Mouse (Mus musculus) macrophage (primary cell): ENCODE data around the gene 1190005I06Rik. TPM values are rescaled to one million over a fixed set of nuclear protein-coding genes. Genes with fewer than 3 reads are reported as not detected.

Experiments used
- H3K27ac ChIP-seq: fragments of 350-480 bp; formaldehyde crosslinking; 2 replicates; pipeline ENCODE4 v1.9.0; 2021
- H3K36me3 ChIP-seq: fragments of 350-480 bp; formaldehyde crosslinking; 2 replicates; pipeline ENCODE4 v1.9.0; 2021; ENCODE audit errors: inconsistent target
- H3K4me3 ChIP-seq: fragments of 350-480 bp; formaldehyde crosslinking; 2 replicates; pipeline ENCODE4 v1.9.0; 2021; ENCODE audit errors: inconsistent target
- H3K79me2 ChIP-seq: fragments of 350-480 bp; formaldehyde crosslinking; 2 replicates; pipeline ENCODE4 v1.9.0; 2021; ENCODE audit errors: inconsistent target
- WGBS: methylation state at CpG from one replicate; pipeline ENCODE4 v1.1.7; 2026; ENCODE audit warnings: inconsistent platforms; ENCODE audit not compliant: missing documents; 5-methylcytosine and 5-hydroxymethylcytosine counted together
- polyA plus RNA-seq: library from polyadenylated mRNA; stranded (reverse); fragments of 250-400 nt; gene quantifications from 3 replicates; pipeline ENCODE4 v1.2.4, GENCODE M21; 2018; ENCODE audit warnings: inconsistent platforms

The 1190005I06Rik gene
- polyA plus RNA-seq, 1 experiment from 2014 or later: 0.83 TPM

- WGBS: 36% methylated on average over 7 of the region's 7 CpGs
- Histone ChIP-seq H3K79me2 (no peaks in the 10 kb centered on the region), H3K36me3 (no peaks in the 10 kb centered on the region), H3K27ac (no peak overlapping the region), H3K4me3 (no peak overlapping the region)
These were observed 2.8 kb downstream of the 1190005I06Rik start for GRCm38 (mm10) chr8:120644663-120645062.

GRCm38 (mm10) chr8:120642031-120642662, 5.3 kb downstream of the 1190005I06Rik start:
- no peak overlapping the region for H3K27ac ChIP-seq
- 82% methylated on average over 10 of the region's 10 CpGs for WGBS
- no peaks in the 10 kb centered on the region for H3K79me2 ChIP-seq
- no peaks in the 10 kb centered on the region for H3K36me3 ChIP-seq
- H3K4me3 ChIP-seq: no peak overlapping the region

GRCm38 (mm10) chr8:120641245-120641644, 6.2 kb downstream of the 1190005I06Rik start:
- WGBS: 72% methylated on average over 8 of the region's 8 CpGs
- H3K79me2 ChIP-seq: no peaks in the 10 kb centered on the region
- no peak overlapping the region for H3K4me3 ChIP-seq
- no peak overlapping the region for H3K27ac ChIP-seq
- H3K36me3 ChIP-seq: no peaks in the 10 kb centered on the region

GRCm38 (mm10) chr8:120634329-120634839, 13.0 kb downstream of the 1190005I06Rik start:
- 2% methylated on average over 38 of the region's 42 CpGs for WGBS
- Histone ChIP-seq H3K27ac (no peak overlapping the region), H3K79me2 (no peaks in the 10 kb centered on the region), H3K36me3 (no peaks in the 10 kb centered on the region), H3K4me3 (peak overlapping the region; percentile 4; the same call in 1 of the 2 replicates)

- Histone ChIP-seq H3K4me3 (peak overlapping the region; percentile 13; the same call in 1 of the 2 replicates), H3K36me3 (no peaks in the 10 kb centered on the region), H3K27ac (no peak overlapping the region), H3K79me2 (no peaks in the 10 kb centered on the region)
- WGBS: 4% methylated on average over 43 of the region's 44 CpGs
These were observed 13.7 kb downstream of the 1190005I06Rik start for GRCm38 (mm10) chr8:120633665-120634271.

- Histone ChIP-seq H3K79me2 (no peaks in the 10 kb centered on the region), H3K27ac (no peak overlapping the region), H3K36me3 (no peaks in the 10 kb centered on the region), H3K4me3 (no peak overlapping the region)
- WGBS: 68% methylated on average over 17 of the region's 17 CpGs
These were observed 14.3 kb downstream of the 1190005I06Rik start for GRCm38 (mm10) chr8:120632969-120633664.

GRCm38 (mm10) chr8:120631441-120632375, 15.7 kb downstream of the 1190005I06Rik start:
- no peaks in the 10 kb centered on the region for H3K36me3 ChIP-seq
- WGBS: 90% methylated on average over 19 of the region's 21 CpGs
- no peak overlapping the region for H3K4me3 ChIP-seq
- no peaks in the 10 kb centered on the region for H3K79me2 ChIP-seq
- H3K27ac ChIP-seq: no peak overlapping the region

GRCm38 (mm10) chr8:120630848-120631247, 16.6 kb downstream of the 1190005I06Rik start:
- H3K4me3 ChIP-seq: no peak overlapping the region
- H3K79me2 ChIP-seq: no peaks in the 10 kb centered on the region
- H3K27ac ChIP-seq: no peak overlapping the region
- no peaks in the 10 kb centered on the region for H3K36me3 ChIP-seq
- 88% methylated on average over 6 of the region's 6 CpGs for WGBS

- no peaks in the 10 kb centered on the region for H3K36me3 ChIP-seq
- no peak overlapping the region for H3K4me3 ChIP-seq
- no peak overlapping the region for H3K27ac ChIP-seq
- H3K79me2 ChIP-seq: no peaks in the 10 kb centered on the region
- WGBS: 77% methylated on average over 5 of the region's 5 CpGs
These were observed 17.4 kb downstream of the 1190005I06Rik start for GRCm38 (mm10) chr8:120630031-120630430.

GRCm38 (mm10) chr8:120627298-120627697, 20.1 kb downstream of the 1190005I06Rik start:
- Histone ChIP-seq H3K36me3 (no peaks in the 10 kb centered on the region), H3K27ac (no peak overlapping the region), H3K4me3 (no peak overlapping the region), H3K79me2 (no peaks in the 10 kb centered on the region)
- 90% methylated on average over 5 of the region's 5 CpGs for WGBS

- 96% methylated on average over 10 of the region's 11 CpGs for WGBS
- H3K4me3 ChIP-seq: no peak overlapping the region
- H3K27ac ChIP-seq: no peak overlapping the region
- H3K36me3 ChIP-seq: no peaks in the 10 kb centered on the region
- H3K79me2 ChIP-seq: no peaks in the 10 kb centered on the region
These were observed 21.0 kb downstream of the 1190005I06Rik start for GRCm38 (mm10) chr8:120626461-120626860.

GRCm38 (mm10) chr8:120623608-120624007, 23.8 kb downstream of the 1190005I06Rik start:
- WGBS: 100% methylated on average over 2 of the region's 2 CpGs
- H3K27ac ChIP-seq: no peak overlapping the region
- no peak overlapping the region for H3K4me3 ChIP-seq

GRCm38 (mm10) chr8:120622161-120622560, 25.3 kb downstream of the 1190005I06Rik start:
- 91% methylated on average over 14 of the region's 14 CpGs for WGBS
- no peaks in the 10 kb centered on the region for H3K36me3 ChIP-seq
- no peak overlapping the region for H3K4me3 ChIP-seq
- H3K27ac ChIP-seq: no peak overlapping the region
- no peaks in the 10 kb centered on the region for H3K79me2 ChIP-seq

More at GRCm38 (mm10) chr8:120623608-120624007, 23.8 kb downstream of the 1190005I06Rik start:
- Histone ChIP-seq H3K79me2 (no peaks in the 10 kb centered on the region), H3K36me3 (no peaks in the 10 kb centered on the region)

GRCm38 (mm10) chr8:120620441-120620840, 27.0 kb downstream of the 1190005I06Rik start:
- no peak overlapping the region for H3K4me3 ChIP-seq
- WGBS: 93% methylated on average over 7 of the region's 7 CpGs
- no peaks in the 10 kb centered on the region for H3K36me3 ChIP-seq
- H3K27ac ChIP-seq: peak overlapping the region; percentile 87
- H3K79me2 ChIP-seq: no peaks in the 10 kb centered on the region
